Mouse (Mus musculus): ENCODE results near the gene Sh3bgrl2. TPM values are rescaled to one million over a fixed set of nuclear protein-coding genes. Genes with fewer than 3 reads are reported as not detected.

The Sh3bgrl2 gene
- polyA plus RNA-seq (2017; shearing (Covaris generic)), result 0.11 TPM

DNA sequence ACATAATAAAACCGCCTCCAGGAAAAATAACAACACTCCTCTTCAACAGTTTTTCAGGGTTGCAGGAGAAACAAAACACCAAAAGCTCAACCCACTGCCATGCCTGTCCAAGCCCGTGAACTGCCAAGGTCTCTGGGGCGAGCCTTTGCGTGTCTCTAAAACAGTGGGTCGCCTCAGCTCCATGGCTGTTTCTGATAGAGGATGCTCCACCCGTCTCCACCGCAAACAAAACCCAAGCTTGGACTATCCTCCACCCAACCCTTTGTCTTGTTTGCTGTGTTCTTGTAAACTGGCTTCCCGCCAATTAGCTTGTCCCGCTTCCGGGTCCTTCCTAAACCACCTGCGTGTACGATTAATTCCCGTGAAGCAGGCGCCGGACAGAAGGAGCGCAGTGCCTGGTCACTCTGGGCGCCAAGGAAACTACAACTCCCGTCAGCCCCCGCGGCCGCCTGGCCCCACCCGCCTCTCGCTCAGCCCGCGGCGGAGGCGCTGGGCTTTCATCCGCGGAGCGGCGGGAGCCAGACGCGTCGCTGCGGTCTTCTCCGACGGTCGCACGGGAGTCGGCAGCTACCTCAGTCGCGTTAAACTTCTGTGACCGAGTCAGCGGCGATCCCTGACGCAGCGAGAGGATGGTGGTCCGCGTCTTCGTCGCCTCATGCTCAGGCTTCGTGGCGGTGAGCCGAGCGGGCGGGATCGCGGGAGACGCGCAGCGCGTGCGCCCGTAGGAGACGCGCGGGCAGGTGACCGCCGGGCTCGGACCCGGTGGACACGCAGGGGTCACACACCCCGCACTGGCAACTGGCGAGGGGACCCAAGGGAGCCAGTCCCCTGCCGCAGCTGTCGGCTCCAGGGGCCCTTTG is at the start of gene Sh3bgrl2:
Gene Sh3bgrl2 (plus strand): TSS at position 498 of the 860 bp plus-strand sequence.

Other genes with a start within 250 kb of the Sh3bgrl2 start
- 5.7 TPM for gene Lca5, start 107.2 kb upstream of the Sh3bgrl2 start, polyA plus RNA-seq (2017; shearing (Covaris generic))

Measured in effector memory CD4-positive, alpha-beta T cell, adult 5 months (primary cell).